Mouse (Mus musculus): ENCODE results near the gene Flot2. TPM values are rescaled to one million over a fixed set of nuclear protein-coding genes. Genes with fewer than 3 reads are reported as not detected.

The Flot2 gene
- total RNA-seq, 2 experiments from 2014 or later = 89.1 to 98.5 TPM

- DNase-seq = no peak
These were observed 66.8 kb downstream of the Flot2 start for GRCm38 (mm10) chr11:78104501-78104900.

Small RNA genes within 50 kb of the gene (microRNA-seq; reads per million reads assigned to microRNA genes)
- gene Mir144 (127 to 169 reads per million in 2 experiments), gene Mir451a (0 reads per million in 2 experiments), gene Mir451b (0 reads per million in 2 experiments)

Other genes with a start within 250 kb of the Flot2 start
- gene Pipox, start 143.8 kb upstream of the Flot2 start, total RNA-seq (2021) = 1 to 10 TPM; 1.9 to 2.5 TPM
- gene Sez6, start 107.1 kb upstream of the Flot2 start, total RNA-seq (2021) = under 1 TPM; 0.14 to 0.19 TPM
- 10 to 100 TPM; 42.3 to 43.2 TPM for gene Phf12, start 55.2 kb upstream of the Flot2 start, total RNA-seq (2021)
- gene Dhrs13, start 5.7 kb upstream of the Flot2 start, total RNA-seq (2021) = 1 to 10 TPM; 7.8 to 9.3 TPM
- 10 to 100 TPM; 23.7 to 24.0 TPM for gene Eral1, start 42.5 kb downstream of the Flot2 start, total RNA-seq (2021)
- gene Fam222b, start 56.7 kb downstream of the Flot2 start, total RNA-seq (2021) = 10 to 100 TPM; 17.1 to 17.5 TPM
- gene Traf4, start 127.7 kb downstream of the Flot2 start, total RNA-seq (2021) = 10 to 100 TPM; 25.8 to 27.5 TPM
- gene Nek8, start 138.7 kb downstream of the Flot2 start, total RNA-seq (2021) = 1 to 10 TPM; 7.7 to 8.6 TPM
- gene Tlcd1, start 138.8 kb downstream of the Flot2 start, total RNA-seq (2021) = 1 to 10 TPM; 8.4 to 9.8 TPM
- 1,000 to 10,000 TPM; 1,082 to 1,148 TPM for gene Rpl23a, start 145.7 kb downstream of the Flot2 start, total RNA-seq (2021)
- 10 to 100 TPM; 25.2 to 28.0 TPM for gene Rab34, start 150.5 kb downstream of the Flot2 start, total RNA-seq (2021)
- gene Proca1, start 155.5 kb downstream of the Flot2 start, total RNA-seq (2021) = 1 to 10 TPM in 1 of 2 experiments, under 1 TPM in 1; 0.81 to 1.4 TPM
- gene Sdf2, start 207.8 kb downstream of the Flot2 start, total RNA-seq (2021) = 10 to 100 TPM; 41.2 to 43.9 TPM
- 10 to 100 TPM; 35.7 to 37.2 TPM for gene Supt6, start 208.1 kb downstream of the Flot2 start, total RNA-seq (2021)
- gene 2610507B11Rik, start 223.8 kb downstream of the Flot2 start, total RNA-seq (2021) = 100 to 1,000 TPM; 178 to 185 TPM

Measured in heart, postnatal 4 days (tissue).